Mouse (Mus musculus) spleen, adult 2 months (tissue): ENCODE results near the gene Smarcc1.

Experiments used
- CTCF ChIP-seq: fragments of 200-500 bp; IDR thresholded peaks from 2 replicates; pipeline ENCODE4 v1.5.1; 2011; ENCODE audit warnings: mild to moderate bottlenecking, inconsistent platforms; ENCODE audit not compliant: insufficient read depth, insufficient read length, insufficient replicate concordance; ENCODE audit errors: extremely low read depth
- POLR2A ChIP-seq: fragments of 200-500 bp; IDR thresholded peaks from 2 replicates; pipeline ENCODE4 v1.6.1; 2011; ENCODE audit warnings: low read depth, low read length, inconsistent platforms

DNA sequence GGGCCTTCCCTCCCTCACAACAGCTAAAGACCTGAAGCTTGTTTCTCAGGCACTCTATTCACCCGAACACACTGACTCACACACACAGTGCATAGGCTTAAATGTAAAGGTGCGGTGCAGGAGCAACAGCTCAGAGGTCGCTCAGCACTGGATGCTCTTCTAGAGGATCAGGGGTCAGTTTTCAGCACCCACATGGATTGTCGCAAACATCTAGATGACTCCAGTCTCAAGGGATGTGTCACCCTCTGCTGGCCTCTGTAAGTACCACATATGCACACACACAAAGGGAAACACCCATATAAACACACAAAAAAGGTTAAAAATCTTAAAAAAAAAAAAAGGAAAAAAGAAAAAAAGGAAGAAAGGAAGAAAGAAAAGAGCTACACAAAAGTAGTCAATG is 22.7 kb upstream of the Smarcc1 start:
- TF ChIP-seq CTCF (no peak), POLR2A (no peak)
